Mouse (Mus musculus) cerebellum, adult 2 months (tissue): Measurements from ENCODE around the gene Unc13d. TPM values are rescaled to one million over a fixed set of nuclear protein-coding genes. Genes with fewer than 3 reads are reported as not detected.
"Not testable (repeated sequence)": the region's sequence is repeated elsewhere in the genome, so short reads cannot be mapped to it uniquely, and the experiment has no call there.

Experiments used
- DNase-seq, 2 experiments: peaks; one replicate each; pipeline ENCODE4 v3.0.0; 2021
- H3K27ac ChIP-seq: fragments of 200-500 bp; 2 replicates; pipeline ENCODE4 v1.5.1; 2012; ENCODE audit warnings: low read length, control low read depth, inconsistent platforms; ENCODE audit not compliant: insufficient read depth
- H3K27me3 ChIP-seq: fragments of 200-500 bp; 2 replicates; pipeline ENCODE4 v1.6.1; 2012; ENCODE audit warnings: inconsistent platforms, mild to moderate bottlenecking, low read length, moderate library complexity; ENCODE audit not compliant: control insufficient read depth, insufficient read depth
- H3K4me1 ChIP-seq: fragments of 200-500 bp; 2 replicates; pipeline ENCODE4 v1.6.1; 2011; ENCODE audit warnings: low read length; ENCODE audit not compliant: control insufficient read depth, insufficient read depth
- H3K4me3 ChIP-seq: fragments of 200-500 bp; replicated peaks from 2 replicates; pipeline ENCODE3; 2011; ENCODE audit warnings: mild to moderate bottlenecking, low read depth, low read length, control low read depth; ENCODE audit not compliant: insufficient read depth
- CTCF ChIP-seq: fragments of 200-500 bp; IDR thresholded peaks from 2 replicates; pipeline ENCODE4 v1.5.1; 2011; ENCODE audit warnings: low read depth, mild to moderate bottlenecking, control low read depth, low read length, moderate library complexity, borderline replicate concordance; ENCODE audit not compliant: insufficient read depth
- POLR2A ChIP-seq: fragments of 200-500 bp; IDR thresholded peaks from 2 replicates; pipeline ENCODE4 v1.6.1; 2011; ENCODE audit warnings: low read length, control low read depth, borderline replicate concordance; ENCODE audit not compliant: insufficient read depth
- WGBS: fragments of 180-500 bp; shearing (Covaris S2); methylation state at CpG from one replicate; pipeline ENCODE4 v1.1.7; 2018; 5-methylcytosine and 5-hydroxymethylcytosine counted together
- polyA plus RNA-seq: library from polyadenylated mRNA; depleted of rRNA; stranded (reverse); fragments of >200 nt; gene quantifications from 2 replicates; pipeline ENCODE4 v1.2.3, GENCODE M21; 2012

The Unc13d gene
- polyA plus RNA-seq, 1 experiment: 3.8 TPM

DNA sequence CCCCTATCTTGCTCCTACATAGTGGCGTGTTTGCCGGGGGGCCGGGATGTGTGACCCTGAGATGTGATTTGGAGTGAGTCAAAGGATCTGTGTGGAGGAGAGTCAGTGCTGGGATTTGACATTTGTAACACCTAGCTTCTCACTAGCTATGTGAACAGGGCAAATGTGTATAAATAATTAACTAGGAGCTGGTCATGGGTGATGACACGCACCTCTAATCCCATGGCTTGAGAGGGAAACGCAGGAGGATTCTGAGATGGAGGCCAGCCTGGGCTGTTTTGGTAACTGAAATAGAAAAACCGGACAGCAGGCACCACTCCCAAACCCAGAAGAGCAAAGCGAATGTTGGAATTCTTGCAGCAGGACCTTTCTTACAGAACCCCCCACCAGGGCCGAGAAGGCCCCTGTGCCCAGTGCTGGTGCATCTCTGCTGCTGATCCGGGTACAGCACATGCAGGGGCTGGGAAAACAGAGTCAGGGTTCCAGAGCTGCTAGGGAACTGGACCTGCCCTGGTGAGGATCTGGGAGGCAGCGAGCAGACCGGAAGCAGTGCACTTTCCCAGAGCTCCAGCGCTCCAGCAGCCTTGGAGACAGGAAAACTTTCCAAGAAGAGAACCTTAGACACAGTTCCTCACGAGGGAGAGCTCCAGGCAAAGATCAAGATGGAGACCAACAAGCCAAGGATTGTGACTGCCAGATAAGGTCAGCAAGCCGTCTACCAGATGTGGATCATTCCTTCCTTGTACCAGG lies 21.1 kb upstream of the Unc13d start:
- no peak overlapping the region for H3K27ac ChIP-seq
- TF ChIP-seq CTCF (no peak), POLR2A (no peak)
- no peaks in the 10 kb centered on the region for H3K4me1 ChIP-seq

DNA sequence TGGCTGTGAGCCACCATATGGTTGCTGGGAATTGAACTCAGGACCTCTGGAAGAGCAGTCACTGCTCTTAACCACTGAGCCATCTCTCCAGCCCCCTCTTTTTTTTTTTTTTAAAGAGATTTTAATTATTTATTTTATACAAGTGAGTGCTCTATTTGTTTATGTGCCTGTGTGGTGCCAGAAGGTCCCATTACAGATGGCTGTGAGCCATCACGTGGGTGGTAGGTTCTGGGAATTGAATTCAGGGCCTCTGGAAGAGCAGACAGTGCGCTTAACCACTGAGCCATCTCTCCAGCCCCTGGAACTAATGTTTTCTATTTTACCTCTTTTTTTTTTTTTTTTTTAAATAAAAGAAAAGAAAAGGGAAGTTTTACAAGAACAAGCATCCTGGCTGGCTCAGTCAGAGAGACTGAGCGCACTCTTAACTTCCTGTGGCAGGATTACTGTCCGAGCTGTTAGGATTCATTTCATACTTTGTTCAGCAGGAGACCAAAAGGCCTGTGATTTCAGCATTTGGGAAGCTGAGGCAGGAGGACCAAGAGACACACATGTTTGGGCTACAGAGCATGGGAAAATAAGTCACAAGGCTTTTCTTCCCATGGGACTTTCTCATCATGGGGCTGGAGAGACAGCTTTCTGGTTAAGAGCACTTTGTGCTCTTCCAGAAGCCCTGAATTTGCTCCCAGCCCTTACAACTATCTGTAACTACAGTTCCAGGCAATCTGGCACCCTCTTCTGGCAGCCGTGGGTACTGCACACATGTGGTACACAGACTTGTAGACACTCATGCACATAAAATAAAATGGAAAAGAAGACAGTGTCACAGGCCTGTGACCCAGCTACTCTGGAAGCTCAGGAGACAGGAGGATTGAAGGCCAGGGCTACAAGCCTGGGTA lies 18.7 kb upstream of the Unc13d start:
- no peak overlapping the region for H3K4me3 ChIP-seq
- TF ChIP-seq POLR2A (no peak), CTCF (peak; percentile 27; the same call in 1 of the 2 replicates)
- H3K27ac ChIP-seq: no peak overlapping the region
- DNase-seq: no peak
- no peaks in the 10 kb centered on the region for H3K4me1 ChIP-seq
- H3K27me3 ChIP-seq: no peaks in the 10 kb centered on the region
- 89% methylated on average over 5 of the region's 5 CpGs for WGBS

More for the DNA sequence above, 21.1 kb upstream of the Unc13d start:
- DNase-seq: no peak
- Histone ChIP-seq H3K4me3 (no peak overlapping the region), H3K27me3 (no peaks in the 10 kb centered on the region; the same call in 1 of the 2 replicates)
- WGBS: 76% methylated on average over 14 of the region's 14 CpGs

DNA sequence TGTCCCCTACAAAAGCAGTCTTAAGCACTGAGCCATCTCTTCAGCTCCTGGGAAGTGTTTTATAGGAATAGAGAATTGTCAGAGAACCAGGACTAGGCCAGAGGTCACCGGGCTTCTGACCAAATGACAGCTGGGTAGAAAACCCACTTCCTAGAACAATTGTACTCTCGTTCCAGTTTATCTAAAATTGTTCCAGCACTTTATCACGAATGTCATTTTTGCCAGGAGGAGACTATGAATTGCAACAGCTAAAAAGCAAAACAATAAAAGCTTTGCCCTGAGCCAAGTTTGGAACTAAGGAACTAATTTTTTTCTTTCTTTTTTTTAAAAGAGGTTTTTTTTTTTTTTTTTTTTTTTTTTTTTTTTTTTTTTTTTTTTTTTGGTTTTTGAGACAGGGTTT lies 17.8 kb upstream of the Unc13d start:
- H3K4me1 ChIP-seq: no peaks in the 10 kb centered on the region
- H3K27me3 ChIP-seq: no peaks in the 10 kb centered on the region
- 64% methylated on average over 3 of the region's 3 CpGs for WGBS
- no peak for DNase-seq
- H3K27ac ChIP-seq: no peak overlapping the region
- no peak overlapping the region for H3K4me3 ChIP-seq
- no peak for TF ChIP-seq CTCF

DNA sequence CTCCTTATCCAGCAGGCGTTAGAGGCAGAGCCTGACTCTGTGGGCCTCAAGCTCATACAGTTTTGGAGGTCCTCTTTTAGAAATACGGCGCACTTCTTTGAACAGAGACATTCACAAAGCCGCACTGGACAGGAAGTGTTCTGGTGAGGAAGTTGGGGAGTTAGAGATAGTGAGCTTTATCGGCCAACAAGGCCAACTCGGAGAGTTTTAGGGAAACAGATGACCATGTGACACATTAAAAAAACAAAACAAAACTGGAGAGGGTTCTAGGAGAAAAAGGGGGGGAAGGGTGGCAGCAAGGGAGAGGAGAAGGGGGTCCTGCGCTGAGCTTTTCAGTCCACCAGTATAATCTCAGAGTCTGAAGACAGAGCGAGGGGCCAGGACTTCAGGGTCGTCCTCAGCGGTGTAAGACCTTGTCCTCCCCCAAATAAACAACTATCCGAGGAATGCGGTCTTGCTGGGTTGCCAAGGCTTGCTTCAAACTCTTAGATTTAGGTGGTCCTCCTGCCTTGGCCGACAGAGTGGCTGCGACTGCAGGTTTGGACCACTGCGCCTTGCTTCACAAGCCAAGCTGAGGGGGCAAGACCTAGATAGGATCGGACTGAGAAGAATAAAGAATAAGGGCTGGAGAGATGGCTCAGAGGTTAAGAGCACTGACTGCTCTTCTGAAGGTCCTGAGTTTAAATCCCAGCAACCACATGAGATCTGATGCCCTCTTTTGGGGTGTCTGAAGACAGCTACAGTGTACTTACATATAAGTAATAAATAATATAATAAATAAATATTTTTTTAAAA lies 16.2 kb upstream of the Unc13d start:
- H3K4me3 ChIP-seq: no peak overlapping the region
- DNase-seq: no peak
- H3K27ac ChIP-seq: no peak overlapping the region
- no peaks in the 10 kb centered on the region for H3K4me1 ChIP-seq
- no peaks in the 10 kb centered on the region for H3K27me3 ChIP-seq
- WGBS: 73% methylated on average over 16 of the region's 16 CpGs
- TF ChIP-seq CTCF (no peak), POLR2A (no peak)

DNA sequence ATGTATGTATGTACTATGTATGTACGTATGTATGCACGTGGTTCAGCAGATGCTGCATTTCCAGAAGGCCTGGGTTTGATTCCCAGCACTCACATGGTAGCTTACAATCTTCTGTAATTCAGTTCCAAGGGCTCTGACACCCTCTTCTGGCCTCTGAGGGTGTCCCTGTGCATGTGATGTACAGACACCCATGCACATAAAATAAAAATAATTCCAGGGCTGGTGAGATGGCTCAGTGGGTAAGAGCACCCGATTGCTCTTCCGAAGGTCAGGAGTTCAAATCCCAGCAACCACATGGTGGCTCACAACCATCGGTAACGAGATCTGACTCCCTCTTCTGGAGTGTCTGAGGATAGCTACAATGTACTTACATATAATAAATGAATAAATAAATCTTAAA lies 15.2 kb upstream of the Unc13d start:
- not testable (repeated sequence) for H3K4me3 ChIP-seq, H3K27ac ChIP-seq, H3K27me3 ChIP-seq, H3K4me1 ChIP-seq, DNase-seq
- WGBS: 90% methylated on average over 6 of the region's 6 CpGs

DNA sequence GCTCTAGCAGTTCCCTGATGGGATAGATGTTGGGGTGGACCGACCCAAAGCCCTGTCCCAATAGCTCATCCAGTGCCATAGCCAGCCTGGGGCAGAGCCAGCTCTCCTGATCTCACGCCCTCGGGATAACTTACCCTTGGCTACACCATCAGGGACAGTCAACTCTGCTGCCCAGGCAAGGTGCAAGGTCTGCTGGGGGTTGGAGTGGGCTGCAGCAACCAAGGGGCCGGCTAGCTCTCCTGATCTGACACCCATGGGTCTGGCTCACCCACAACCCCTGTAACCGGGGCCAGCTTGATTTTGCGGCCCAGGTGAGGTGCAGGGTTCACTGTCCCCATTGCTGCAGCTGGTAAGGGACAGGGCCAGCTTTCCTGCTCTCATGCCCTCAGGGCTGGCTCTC lies 13.8 kb upstream of the Unc13d start:
- Histone ChIP-seq H3K27ac (no peak overlapping the region), H3K4me1 (no peaks in the 10 kb centered on the region; the same call in 1 of the 2 replicates), H3K27me3 (no peaks in the 10 kb centered on the region), H3K4me3 (no peak overlapping the region)
- TF ChIP-seq POLR2A (no peak), CTCF (no peak)
- no peak for DNase-seq
- WGBS: 82% methylated on average over 6 of the region's 6 CpGs

DNA sequence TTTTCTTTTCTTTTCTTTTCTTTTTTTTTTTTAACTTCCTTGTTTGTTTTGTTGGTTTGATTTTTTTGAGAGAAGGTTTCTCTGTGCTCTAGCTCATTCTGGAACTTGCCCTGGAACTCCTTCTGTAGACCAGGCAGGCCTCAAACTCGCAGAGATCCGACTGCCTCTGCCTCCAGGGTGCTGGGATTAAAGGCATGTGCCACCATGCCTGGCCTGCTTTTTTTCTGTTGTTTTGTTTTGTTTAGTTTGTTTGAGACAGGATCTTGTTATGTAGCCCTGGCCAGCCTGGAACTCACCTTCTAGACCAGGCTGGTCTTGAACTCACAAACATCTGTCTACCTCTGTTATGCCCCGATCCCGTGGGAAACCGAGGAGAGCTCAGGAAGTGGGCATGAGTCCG lies 11.8 kb upstream of the Unc13d start:
- no peak overlapping the region for H3K27ac ChIP-seq
- peaks cover 5% of the 10 kb centered on the region for H3K4me1 ChIP-seq
- H3K4me3 ChIP-seq: no peak overlapping the region
- TF ChIP-seq POLR2A: no peak
- TF ChIP-seq CTCF: no peak
- H3K27me3 ChIP-seq: no peaks in the 10 kb centered on the region
- 88% methylated on average over 6 of the region's 6 CpGs for WGBS
- DNase-seq: no peak
